Mouse (Mus musculus): ENCODE data around the gene Ssr4.

- no peak for TF ChIP-seq GATA1 (IDR thresholded peaks at IDR 0.05; ENCODE audit: borderline replicate concordance, low read length)
- no peak for TF ChIP-seq FLI1 (IDR thresholded peaks at IDR 0.05; ENCODE audit: low read length)
These were observed 11.7 kb downstream of the Ssr4 start for GRCm38 (mm10) chrX:73798502-73798901.

Data from megakaryocyte, embryonic 14.5 days (primary cell).